ENCODE assay signal across 7 mouse cellular contexts in genomic region chr5:129463648-129464047, GRCm38 (mm10). TPM values are rescaled to one million over a fixed set of nuclear protein-coding genes. Genes with fewer than 3 reads are reported as not detected.
A peak's percentile ranks its signal among the peaks of the same experiment; 100 is the strongest.
DNase-seq lines count a peak whose midpoint lies in the region; ATAC-seq and TF ChIP-seq lines count a peak whose summit lies in the region.
"Not testable (repeated sequence)": the region's sequence is repeated elsewhere in the genome, so short reads cannot be mapped to it uniquely, and the experiment has no call there.

No protein-coding gene starts in this region.

- 29% methylated on average over 9 of the region's 9 CpGs for WGBS in embryonic facial prominence, embryonic 11.5 days
- WGBS in heart, postnatal 0 days = 46% methylated on average over 9 of the region's 9 CpGs
- 57% methylated on average over 9 of the region's 9 CpGs for WGBS in kidney, embryonic 15.5 days
- 57% methylated on average over 9 of the region's 9 CpGs for WGBS in limb, embryonic 12.5 days
- 47% methylated on average over 9 of the region's 9 CpGs for WGBS in lung, postnatal 0 days

- not testable (repeated sequence) for H3K27me3 ChIP-seq in embryonic facial prominence, embryonic 11.5 days (ENCODE audit: control insufficient read depth, insufficient read depth, low read length); heart, postnatal 0 days (ENCODE audit: control insufficient read depth, insufficient read depth, low read length); kidney, embryonic 15.5 days; limb, embryonic 12.5 days; lung, postnatal 0 days (replicated peaks; ENCODE audit: insufficient read depth, low read length)

- intact Hi-C loops in gastrocnemius, adult 2 months (cut with DNase I) = not testable (repeated sequence)

- not testable (repeated sequence) for H3K9ac ChIP-seq in embryonic facial prominence, embryonic 11.5 days (replicated peaks; ENCODE audit: low read length); heart, postnatal 0 days (replicated peaks; ENCODE audit: low read depth, low read length); kidney, embryonic 15.5 days; limb, embryonic 12.5 days (replicated peaks); lung, postnatal 0 days (replicated peaks; ENCODE audit: low read depth)

- TF ChIP-seq EP300 in heart, postnatal 0 days (IDR thresholded peaks at IDR 0.05; ENCODE audit: low read depth); lung, postnatal 0 days (IDR thresholded peaks at IDR 0.05): not testable (repeated sequence)

- TF ChIP-seq CTCF in gastrocnemius, adult 2 months (IDR thresholded peaks at IDR 0.05); heart, postnatal 0 days (IDR thresholded peaks at IDR 0.05; ENCODE audit: low read depth); lung, postnatal 0 days (IDR thresholded peaks at IDR 0.05): not testable (repeated sequence)

- not testable (repeated sequence) for ATAC-seq in embryonic facial prominence, embryonic 11.5 days (replicated peaks; ENCODE audit: insufficient number of reproducible peaks, low FRiP score, low TSS enrichment, low read depth); heart, postnatal 0 days (ENCODE audit: insufficient read depth, low read depth); kidney, embryonic 15.5 days (replicated peaks; ENCODE audit: low FRiP score); limb, embryonic 12.5 days (ENCODE audit: insufficient number of reproducible peaks, insufficient read depth, low FRiP score, low TSS enrichment, low read depth)
- peak; percentile 47; the same call in 1 of the 2 replicates for ATAC-seq in lung, postnatal 0 days

- not testable (repeated sequence) for H3K4me1 ChIP-seq in embryonic facial prominence, embryonic 11.5 days (ENCODE audit: control insufficient read depth, insufficient read depth, low read length); heart, postnatal 0 days (ENCODE audit: control insufficient read depth, insufficient read depth); lung, postnatal 0 days (ENCODE audit: insufficient read depth, low read depth, low read length)
- H3K4me1 ChIP-seq in kidney, embryonic 15.5 days = peaks cover 22% of the 10 kb centered on the region
- H3K4me1 ChIP-seq in limb, embryonic 12.5 days (replicated peaks) = peaks cover 19% of the 10 kb centered on the region; the same call in 1 of the 2 replicates

- not testable (repeated sequence) for H3K36me3 ChIP-seq in embryonic facial prominence, embryonic 11.5 days (replicated peaks; ENCODE audit: control insufficient read depth, insufficient read depth, low read depth, low read length); heart, postnatal 0 days (replicated peaks; ENCODE audit: control insufficient read depth, insufficient read depth, low read length); kidney, embryonic 15.5 days; limb, embryonic 12.5 days; lung, postnatal 0 days (ENCODE audit: insufficient read depth, low read length)

- not testable (repeated sequence) for H3K4me3 ChIP-seq in embryonic facial prominence, embryonic 11.5 days (ENCODE audit: low read depth, low read length); gastrocnemius, adult 2 months; heart, postnatal 0 days (ENCODE audit: low read depth, low read length); kidney, embryonic 15.5 days (replicated peaks); limb, embryonic 12.5 days (replicated peaks); lung, postnatal 0 days (ENCODE audit: low read depth, low read length)

- not testable (repeated sequence) for DNase-seq in embryonic facial prominence, embryonic 11.5 days (ENCODE audit: low spot score); gastrocnemius, adult 2 months; lung, postnatal 0 days (ENCODE audit: low spot score)
- DNase-seq in heart, postnatal 0 days (ENCODE audit: low spot score) = peak; percentile 12
- peak; percentile 5 for DNase-seq in thymus, postnatal 25 days

- not testable (repeated sequence) for H3K4me2 ChIP-seq in embryonic facial prominence, embryonic 11.5 days (ENCODE audit: low read depth, low read length); heart, postnatal 0 days (ENCODE audit: low read depth, low read length); kidney, embryonic 15.5 days; limb, embryonic 12.5 days; lung, postnatal 0 days (replicated peaks; ENCODE audit: low read depth, low read length)

- not testable (repeated sequence) for H3K9me3 ChIP-seq in embryonic facial prominence, embryonic 11.5 days (replicated peaks; ENCODE audit: control insufficient read depth, low read length); heart, postnatal 0 days (replicated peaks; ENCODE audit: control insufficient read depth, low read length); kidney, embryonic 15.5 days (replicated peaks); limb, embryonic 12.5 days; lung, postnatal 0 days (ENCODE audit: low read length)

- H3K27ac ChIP-seq in embryonic facial prominence, embryonic 11.5 days (replicated peaks; ENCODE audit: low read depth, low read length) = peak overlapping the region; percentile 35; the same call in 1 of the 2 replicates
- peak overlapping the region; percentile 53; the same call in 1 of the 2 replicates for H3K27ac ChIP-seq in gastrocnemius, adult 2 months
- H3K27ac ChIP-seq in heart, postnatal 0 days (ENCODE audit: low read depth) = peak overlapping the region; percentile 81
- H3K27ac ChIP-seq in kidney, embryonic 15.5 days = peak overlapping the region; percentile 66
- peak overlapping the region; percentile 74 for H3K27ac ChIP-seq in limb, embryonic 12.5 days
- not testable (repeated sequence) for H3K27ac ChIP-seq in lung, postnatal 0 days (ENCODE audit: low read length)

RNA-seq across cellular contexts. Expression of gene Sfswap, which starts 37.4 kb away (rescaled TPM):
- 47.7 and 48.1 TPM in 2 replicates for polyA plus RNA-seq in embryonic facial prominence, embryonic 11.5 days (2014; fragmentation: Nextera tagmentation; extraction: Ambion mirVana)
- 10 to 100 TPM; 24.5 to 26.3 TPM for total RNA-seq in gastrocnemius, adult 2 months (2021)
- 28.2 and 38.3 TPM in 2 replicates for total RNA-seq in heart, postnatal 0 days (2014; rRNA removed; ENCODE audit: low replicate concordance)
- 14.4 and 15.7 TPM in 2 replicates for polyA plus RNA-seq in heart, postnatal 0 days (2015; fragmentation: Nextera tagmentation; extraction: Ambion mirVana)
- polyA plus RNA-seq in kidney, embryonic 15.5 days (2015; fragmentation: Nextera tagmentation; extraction: Ambion mirVana) = 45.6 and 46.3 TPM in 2 replicates
- 74.4 and 74.8 TPM in 2 replicates for polyA plus RNA-seq in limb, embryonic 12.5 days (2016; fragmentation: Nextera tagmentation; extraction: Ambion mirVana)
- polyA plus RNA-seq in lung, postnatal 0 days (2015; fragmentation: Nextera tagmentation; extraction: Ambion mirVana) = 27.7 and 28.1 TPM in 2 replicates
